7 mouse cellular contexts compared by ENCODE assay signal in the genomic region with DNA sequence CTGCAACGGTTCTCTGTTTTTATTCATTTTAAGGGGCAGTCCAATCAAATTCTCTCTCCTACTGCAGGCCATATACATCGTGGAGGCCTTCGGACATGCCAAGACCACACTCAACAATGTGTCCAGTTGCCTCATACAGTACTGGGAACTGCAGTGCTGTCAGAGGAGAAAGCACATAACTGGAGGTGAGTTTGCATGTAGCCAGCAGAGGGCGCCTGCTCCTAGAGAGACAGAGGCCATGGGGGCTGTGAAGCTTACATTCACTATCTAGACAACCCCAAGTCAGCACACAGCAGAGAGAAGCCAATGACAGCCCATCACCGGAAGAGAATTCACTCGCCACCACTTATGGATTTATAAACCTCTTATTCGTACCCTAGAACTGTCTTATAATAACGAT.
A peak's percentile ranks its signal among the peaks of the same experiment; 100 is the strongest.
DNase-seq lines count a peak whose midpoint lies in the region; ATAC-seq and TF ChIP-seq lines count a peak whose summit lies in the region.

No protein-coding gene starts in this region.

- peak; percentile 90 for TF ChIP-seq CTCF in hindbrain, postnatal 0 days (IDR thresholded peaks at IDR 0.05; ENCODE audit: low read depth)
- peak; percentile 70 for TF ChIP-seq CTCF in lung, adult 2 months (IDR thresholded peaks at IDR 0.05; ENCODE audit: insufficient read depth, low read length)

- no peak overlapping the region for H3K9ac ChIP-seq in embryonic facial prominence, embryonic 11.5 days (replicated peaks; ENCODE audit: low read length)
- H3K9ac ChIP-seq in hindbrain, postnatal 0 days (replicated peaks; ENCODE audit: low read length) = no peak overlapping the region

- no peaks in the 10 kb centered on the region for H3K4me1 ChIP-seq in embryonic facial prominence, embryonic 11.5 days (ENCODE audit: control insufficient read depth, insufficient read depth, low read length)
- no peaks in the 10 kb centered on the region for H3K4me1 ChIP-seq in hindbrain, postnatal 0 days (ENCODE audit: insufficient read depth, low read length)
- H3K4me1 ChIP-seq in lung, adult 2 months (ENCODE audit: control insufficient read depth, insufficient read depth, low read length) = no peaks in the 10 kb centered on the region

- no peaks in the 10 kb centered on the region for H3K36me3 ChIP-seq in embryonic facial prominence, embryonic 11.5 days (replicated peaks; ENCODE audit: control insufficient read depth, insufficient read depth, low read depth, low read length)
- peaks cover 9% of the 10 kb centered on the region; the same call in 1 of the 2 replicates for H3K36me3 ChIP-seq in hindbrain, postnatal 0 days (ENCODE audit: insufficient read depth, low read length)

- H3K4me3 ChIP-seq in embryonic facial prominence, embryonic 11.5 days (ENCODE audit: low read depth, low read length) = no peak overlapping the region
- H3K4me3 ChIP-seq in hindbrain, postnatal 0 days (ENCODE audit: low read length) = no peak overlapping the region
- H3K4me3 ChIP-seq in lung, adult 2 months (replicated peaks; ENCODE audit: extremely low read depth, low read depth, low read length) = no peak overlapping the region

- TF ChIP-seq POLR2A in lung, adult 2 months (IDR thresholded peaks at IDR 0.05; ENCODE audit: borderline replicate concordance, extremely low read depth, low read depth, low read length) = no peak

- DNase-seq in right cerebral cortex, adult 18-20 months = peak; percentile 43
- DNase-seq in right cerebral cortex, postnatal 36 days (ENCODE audit: low spot score in 2 of 2) = no peak
- DNase-seq in adrenal gland, postnatal 10 days = peak; percentile 58
- DNase-seq in embryonic facial prominence, embryonic 11.5 days (ENCODE audit: low spot score) = peak; percentile 81
- DNase-seq in hindbrain, postnatal 0 days (ENCODE audit: low spot score) = peak; percentile 82
- DNase-seq in lung, adult 2 months = peak; percentile 37
- DNase-seq in retina, postnatal 7 days (ENCODE audit: low read depth, low spot score) = peak; percentile 41

- no peaks in the 10 kb centered on the region for H3K9me3 ChIP-seq in embryonic facial prominence, embryonic 11.5 days (replicated peaks; ENCODE audit: control insufficient read depth, low read length)
- H3K9me3 ChIP-seq in hindbrain, postnatal 0 days (ENCODE audit: low read length) = no peaks in the 10 kb centered on the region

- peak; percentile 31; the same call in 1 of the 2 replicates for ATAC-seq in embryonic facial prominence, embryonic 11.5 days (replicated peaks; ENCODE audit: insufficient number of reproducible peaks, low FRiP score, low TSS enrichment, low read depth)
- ATAC-seq in hindbrain, postnatal 0 days = peak; percentile 54; the same call in 1 of the 2 replicates

- H3K27me3 ChIP-seq in embryonic facial prominence, embryonic 11.5 days (ENCODE audit: control insufficient read depth, insufficient read depth, low read length) = no peaks in the 10 kb centered on the region
- no peaks in the 10 kb centered on the region for H3K27me3 ChIP-seq in hindbrain, postnatal 0 days (ENCODE audit: insufficient read depth, low read length)

- 36% methylated on average over 8 of the region's 8 CpGs for WGBS in embryonic facial prominence, embryonic 11.5 days
- 47% methylated on average over 8 of the region's 8 CpGs for WGBS in hindbrain, postnatal 0 days
- WGBS in lung, adult 2 months = 27% methylated on average over 8 of the region's 8 CpGs

- H3K4me2 ChIP-seq in embryonic facial prominence, embryonic 11.5 days (ENCODE audit: low read depth, low read length) = no peak overlapping the region
- no peak overlapping the region for H3K4me2 ChIP-seq in hindbrain, postnatal 0 days (ENCODE audit: low read depth, low read length)

- no peak overlapping the region for H3K27ac ChIP-seq in embryonic facial prominence, embryonic 11.5 days (replicated peaks; ENCODE audit: low read depth, low read length)
- H3K27ac ChIP-seq in hindbrain, postnatal 0 days = no peak overlapping the region

Comparison
In these comparisons a context has a peak if more than half of its experiments do, and no peak if none do; other contexts are left out.
1. DNase-seq: peak in right cerebral cortex, adult 18-20 months (single experiment), adrenal gland, postnatal 10 days (single experiment), embryonic facial prominence, embryonic 11.5 days (single experiment), hindbrain, postnatal 0 days (single experiment), lung, adult 2 months (single experiment) and retina, postnatal 7 days (single experiment); none in right cerebral cortex, postnatal 36 days (0 of 2).